Mouse (Mus musculus) ovary, adult 18-20 months (tissue): Measurements from ENCODE around the gene Prrt1.

Experiments used
- DNase-seq: peaks from one replicate; pipeline ENCODE4 v3.0.0; 2022; ENCODE audit warnings: low spot score, mixed read lengths

The Prrt1 gene

GRCm38 (mm10) chr17:34650781-34651180 is 21.4 kb downstream of the Prrt1 start:
- DNase-seq, result no peak

- no peak for DNase-seq
Observed at GRCm38 (mm10) chr17:34651507-34652221, 22.3 kb downstream of the Prrt1 start.

GRCm38 (mm10) chr17:34652546-34652945 is 23.2 kb downstream of the Prrt1 start:
- DNase-seq, result no peak

GRCm38 (mm10) chr17:34652985-34653384 is 23.7 kb downstream of the Prrt1 start:
- DNase-seq, result no peak

GRCm38 (mm10) chr17:34653746-34654285 is 24.5 kb downstream of the Prrt1 start:
- no peak for DNase-seq

GRCm38 (mm10) chr17:34654392-34654791 is 25.1 kb downstream of the Prrt1 start:
- no peak for DNase-seq

- no peak for DNase-seq
Observed at GRCm38 (mm10) chr17:34655160-34655559, 25.8 kb downstream of the Prrt1 start.

- DNase-seq, result peak; percentile 83
Observed at GRCm38 (mm10) chr17:34655581-34655991, 26.3 kb downstream of the Prrt1 start.

- no peak for DNase-seq
Observed at GRCm38 (mm10) chr17:34656666-34657065, 27.3 kb downstream of the Prrt1 start.

GRCm38 (mm10) chr17:34657271-34657670 is 27.9 kb downstream of the Prrt1 start:
- no peak for DNase-seq

- DNase-seq, result no peak
Observed at GRCm38 (mm10) chr17:34658145-34658544, 28.8 kb downstream of the Prrt1 start.

- DNase-seq, result no peak
Observed at GRCm38 (mm10) chr17:34658591-34658990, 29.3 kb downstream of the Prrt1 start.

GRCm38 (mm10) chr17:34659181-34659896 is 30.0 kb downstream of the Prrt1 start:
- no peak for DNase-seq

GRCm38 (mm10) chr17:34659897-34660214 is 30.5 kb downstream of the Prrt1 start:
- DNase-seq, result no peak

- DNase-seq, result no peak
Observed at GRCm38 (mm10) chr17:34660259-34660820, 31.0 kb downstream of the Prrt1 start.

- no peak for DNase-seq
Observed at GRCm38 (mm10) chr17:34661121-34661591, 31.8 kb downstream of the Prrt1 start.

- DNase-seq, result no peak
Observed at GRCm38 (mm10) chr17:34662468-34662867, 33.1 kb downstream of the Prrt1 start.

GRCm38 (mm10) chr17:34662978-34663377 is 33.6 kb downstream of the Prrt1 start:
- no peak for DNase-seq

GRCm38 (mm10) chr17:34663558-34663957 is 34.2 kb downstream of the Prrt1 start:
- DNase-seq, result no peak

- no peak for DNase-seq
Observed at GRCm38 (mm10) chr17:34664472-34664871, 35.1 kb downstream of the Prrt1 start.

GRCm38 (mm10) chr17:34670235-34670634 is 40.9 kb downstream of the Prrt1 start, which contains the start of gene Tnxb:
TSS of gene Tnxb (plus strand) at chr17:34670535.
- no peak for DNase-seq

- no peak for DNase-seq
Observed at GRCm38 (mm10) chr17:34671151-34672066, 42.1 kb downstream of the Prrt1 start.
